Mouse (Mus musculus) limb, embryonic 14.5 days (tissue): ENCODE data around the gene Dnah7c. TPM values are rescaled to one million over a fixed set of nuclear protein-coding genes. Genes with fewer than 3 reads are reported as not detected.

ENCODE experiments used
- ATAC-seq: fragments of 200-750 bp; cut with Nextera tagmentation; 2 replicates; pipeline ENCODE4 v1.8.0; 2017; ENCODE audit warnings: low read depth, moderate number of reproducible peaks, moderate TSS enrichment; ENCODE audit not compliant: low FRiP score
- DNase-seq: peaks from one replicate; pipeline ENCODE4 v3.0.0-alpha.2; 2015; ENCODE audit warnings: low spot score
- H3K27ac ChIP-seq: fragments of 300-500 bp; sonication (generic); replicated peaks from 2 replicates; pipeline ENCODE4 v1.5.1; 2014; ENCODE audit warnings: low read depth, mild to moderate bottlenecking, low read length, moderate library complexity, mixed read lengths
- H3K27me3 ChIP-seq: fragments of 300-500 bp; sonication (generic); 2 replicates; pipeline ENCODE4 v1.6.1; 2014; ENCODE audit warnings: low read length, mixed read lengths; ENCODE audit not compliant: control insufficient read depth, insufficient read depth
- H3K36me3 ChIP-seq: fragments of 300-500 bp; sonication (generic); 2 replicates; pipeline ENCODE4 v1.6.1; 2014; ENCODE audit warnings: mild to moderate bottlenecking, low read length, moderate library complexity, mixed read lengths; ENCODE audit not compliant: control insufficient read depth, insufficient read depth
- H3K4me1 ChIP-seq: fragments of 300-500 bp; sonication (generic); 2 replicates; pipeline ENCODE4 v1.6.1; 2014; ENCODE audit warnings: antibody characterized with exemption, low read length, mixed read lengths; ENCODE audit not compliant: control insufficient read depth, insufficient read depth
- H3K4me2 ChIP-seq: fragments of 300-500 bp; sonication (generic); replicated peaks from 2 replicates; pipeline ENCODE4 v1.6.1; 2014; ENCODE audit warnings: low read depth, mild to moderate bottlenecking, low read length, moderate library complexity; ENCODE audit not compliant: severe bottlenecking
- H3K4me3 ChIP-seq: fragments of 300-500 bp; sonication (generic); replicated peaks from 2 replicates; pipeline ENCODE4 v1.5.1; 2014; ENCODE audit warnings: low read length
- H3K9ac ChIP-seq: fragments of 300-500 bp; sonication (generic); 2 replicates; pipeline ENCODE4 v1.6.1; 2014; ENCODE audit warnings: mild to moderate bottlenecking, low read depth, low read length, moderate library complexity; ENCODE audit not compliant: severe bottlenecking
- H3K9me3 ChIP-seq: fragments of 300-500 bp; sonication (generic); 2 replicates; pipeline ENCODE4 v1.6.1; 2016; ENCODE audit warnings: low read length; ENCODE audit not compliant: control insufficient read depth
- POLR2A ChIP-seq: fragments of 200-500 bp; IDR thresholded peaks from 2 replicates; pipeline ENCODE4 v1.8.0; 2012; ENCODE audit warnings: inconsistent platforms, mild to moderate bottlenecking, moderate library complexity, borderline replicate concordance; ENCODE audit not compliant: insufficient read depth, insufficient read length; ENCODE audit errors: extremely low read depth
- WGBS: fragments of 180-500 bp; shearing (Covaris S2); extraction: QIAGEN DNeasy Blood & Tissue Kit; methylation state at CpG from one replicate; pipeline ENCODE4 v1.1.7; 2014; 5-methylcytosine and 5-hydroxymethylcytosine counted together
- polyA plus RNA-seq, 2 experiments: library from polyadenylated mRNA; depleted of rRNA in 1 of 2; stranded (reverse) in 1 of 2; unstranded in 1 of 2; fragments of >200 nt; fragmentation: Nextera tagmentation in 1 of 2; extraction: Ambion mirVana in 1 of 2; gene quantifications; 2 replicates each; pipeline versions ENCODE4 v1.2.1 to v1.2.3; 2012 to 2014

Gene Dnah7c
- polyA plus RNA-seq, 2 experiments = 0.07 to 0.09 TPM

DNA sequence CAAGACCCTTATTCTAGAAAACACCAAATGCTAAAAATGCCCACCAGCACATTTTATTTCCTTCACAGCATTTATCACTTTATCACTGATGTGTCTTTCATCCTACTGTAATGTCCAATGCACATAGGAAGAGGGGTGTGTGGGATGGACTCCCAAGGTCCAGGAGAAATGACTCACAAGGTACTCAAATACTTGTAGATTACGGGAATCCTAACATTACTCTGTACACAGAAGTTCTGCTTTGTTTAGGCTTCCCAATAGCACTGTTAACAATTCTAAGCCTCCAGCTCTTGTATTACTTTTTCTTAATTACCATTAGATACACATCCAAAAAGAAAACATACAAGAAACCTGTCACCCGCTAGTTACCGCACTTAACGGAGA, 426.8 kb downstream of the Dnah7c start:
- DNase-seq = no peak
- peak overlapping the region; percentile 91 for H3K4me3 ChIP-seq
- no peaks in the 10 kb centered on the region for H3K27me3 ChIP-seq
- H3K4me1 ChIP-seq = peaks cover 20% of the 10 kb centered on the region
- under 1% methylated on average over 4 of the region's 4 CpGs for WGBS
- no peaks in the 10 kb centered on the region for H3K9me3 ChIP-seq
- TF ChIP-seq POLR2A = no peak
- peak overlapping the region; percentile 100 for H3K9ac ChIP-seq
- peak overlapping the region; percentile 68 for H3K4me2 ChIP-seq
- H3K36me3 ChIP-seq = no peaks in the 10 kb centered on the region
- peak overlapping the region; percentile 100 for H3K27ac ChIP-seq
- ATAC-seq = no peak

DNA sequence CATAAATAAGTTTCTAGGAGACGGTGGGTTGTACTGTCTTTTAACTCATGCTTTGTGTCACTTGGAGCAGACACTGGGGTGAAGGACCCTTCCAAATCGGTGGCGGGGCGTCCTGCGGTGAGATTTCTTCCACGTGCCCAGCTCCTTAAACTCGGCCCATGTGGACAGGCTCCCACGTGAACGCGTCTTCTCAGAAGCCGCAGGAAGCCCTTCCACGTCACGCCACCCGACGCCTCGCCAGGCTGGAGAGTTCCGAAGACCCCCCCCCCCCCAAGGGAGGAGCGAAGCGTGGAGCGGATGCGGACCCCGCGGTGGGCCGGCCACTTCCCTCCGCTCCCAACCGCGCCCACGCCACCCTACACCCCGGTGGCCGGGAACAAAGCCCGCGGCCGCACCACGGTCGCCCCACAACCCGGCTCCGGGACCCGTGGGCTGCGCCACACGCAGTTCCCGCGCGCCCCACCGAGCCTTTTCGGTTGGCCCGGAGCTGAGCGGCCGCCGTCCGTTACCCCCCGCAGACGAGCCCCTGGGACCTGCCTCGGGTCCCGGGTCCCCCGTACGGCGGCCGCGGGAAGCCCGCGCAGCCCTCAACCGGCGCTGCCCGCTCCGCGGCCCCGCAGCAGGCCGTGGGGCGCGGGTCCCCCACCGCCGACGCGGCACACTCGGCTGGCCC, 427.3 kb downstream of the Dnah7c start:
- Histone ChIP-seq H3K9ac (peak overlapping the region; percentile 100), H3K9me3 (no peaks in the 10 kb centered on the region), H3K27ac (peak overlapping the region; percentile 100), H3K36me3 (no peaks in the 10 kb centered on the region), H3K4me3 (peak overlapping the region; percentile 91), H3K27me3 (no peaks in the 10 kb centered on the region), H3K4me1 (peaks cover 20% of the 10 kb centered on the region), H3K4me2 (peak overlapping the region; percentile 68)
- DNase-seq (peak; percentile 78), ATAC-seq (peak; percentile 32)
- TF ChIP-seq POLR2A = 0 out of 2 replicates have a peak, but pooled peaks have one; percentile 38
- WGBS = 2% methylated on average over 48 of the region's 75 CpGs

DNA sequence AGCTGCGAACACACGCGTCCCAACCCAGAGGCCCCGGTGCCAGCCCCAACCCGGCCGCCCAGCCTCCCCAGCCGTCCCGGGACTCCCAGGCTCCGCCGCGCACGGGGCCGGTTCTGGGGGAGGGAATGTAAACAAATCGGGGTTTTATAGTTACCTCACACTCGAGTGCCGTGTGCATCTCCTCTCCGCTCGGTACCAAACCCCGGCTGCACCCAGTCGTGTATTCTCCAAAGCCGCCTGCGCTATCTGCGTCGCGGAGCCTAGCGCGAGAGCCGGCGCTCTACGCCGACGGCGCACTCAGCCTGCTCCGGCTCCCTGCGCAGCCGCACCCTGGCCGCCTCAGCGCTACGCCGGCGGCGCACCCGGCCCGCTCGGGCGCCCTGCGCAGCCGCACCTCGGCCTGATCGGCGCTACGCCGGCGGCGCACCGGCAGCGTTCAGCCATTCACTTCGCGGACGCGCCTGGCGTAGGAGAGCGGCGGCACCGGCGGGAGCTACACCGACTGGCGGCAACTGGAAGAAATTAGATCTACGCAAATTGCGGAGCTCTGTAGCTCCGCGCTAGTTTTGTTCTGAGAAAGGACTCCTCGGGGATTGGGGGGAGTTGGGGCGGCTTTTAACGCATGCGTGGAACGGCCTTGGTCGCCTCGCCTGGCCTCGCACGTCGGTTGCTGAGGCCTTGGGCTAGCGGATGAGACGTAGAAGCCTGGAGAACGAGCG, 428.1 kb downstream of the Dnah7c start:
- DNase-seq = peak; percentile 99
- peak overlapping the region; percentile 91 for H3K4me3 ChIP-seq
- H3K27me3 ChIP-seq = no peaks in the 10 kb centered on the region
- peak overlapping the region; percentile 100 for H3K9ac ChIP-seq
- no peaks in the 10 kb centered on the region for H3K9me3 ChIP-seq
- H3K27ac ChIP-seq = peak overlapping the region; percentile 100
- under 1% methylated on average over 83 of the region's 86 CpGs for WGBS
- TF ChIP-seq POLR2A = peak; percentile 91
- no peaks in the 10 kb centered on the region for H3K36me3 ChIP-seq
- ATAC-seq = peak; percentile 93
- H3K4me1 ChIP-seq = peaks cover 20% of the 10 kb centered on the region
- H3K4me2 ChIP-seq = peak overlapping the region; percentile 68

DNA sequence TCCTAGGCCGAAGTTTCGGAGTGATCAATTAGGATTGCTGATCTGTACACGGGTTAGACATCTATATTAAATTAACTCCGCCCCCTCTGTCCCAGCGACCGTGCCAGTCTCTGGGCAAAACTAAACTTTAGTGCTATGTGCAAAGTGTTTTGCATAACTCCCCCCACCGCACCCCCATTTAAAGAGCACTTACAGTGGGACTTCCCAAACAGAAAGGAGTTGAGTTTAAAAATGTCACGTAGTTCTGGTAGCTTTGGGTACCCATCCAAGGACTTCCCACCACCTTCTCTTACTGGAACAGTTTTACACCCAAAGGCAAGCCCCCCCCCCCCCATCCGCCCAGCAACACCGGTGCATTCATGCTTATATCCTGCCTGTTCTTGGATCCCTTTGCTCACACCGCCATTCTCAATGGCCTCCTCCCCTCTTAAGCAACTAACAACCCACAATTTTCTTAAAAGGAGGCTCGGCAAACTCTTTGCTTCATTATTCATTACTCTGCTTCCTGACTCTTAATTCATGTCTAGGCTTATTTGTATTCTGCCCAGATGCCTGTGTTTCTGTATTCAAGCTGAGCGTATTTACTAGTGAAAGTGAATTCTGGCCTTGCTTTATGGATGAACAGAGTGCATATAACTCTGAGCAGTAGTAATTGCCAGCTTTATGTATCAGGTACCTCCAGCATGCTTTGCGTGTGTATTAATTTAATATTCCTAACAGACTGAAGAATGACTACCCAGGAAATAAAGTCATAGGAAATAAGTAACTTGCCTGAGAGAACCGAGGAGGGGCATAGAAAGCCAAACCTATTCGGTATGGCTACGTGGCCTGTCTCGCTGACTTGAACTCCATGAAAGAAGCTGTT, 428.9 kb downstream of the Dnah7c start:
- 25% methylated on average over 18 of the region's 18 CpGs for WGBS
- Histone ChIP-seq H3K27me3 (no peaks in the 10 kb centered on the region), H3K9me3 (no peaks in the 10 kb centered on the region), H3K4me3 (peak overlapping the region; percentile 91), H3K9ac (peak overlapping the region; percentile 100), H3K4me1 (peaks cover 20% of the 10 kb centered on the region), H3K4me2 (peak overlapping the region; percentile 47), H3K27ac (peak overlapping the region; percentile 100), H3K36me3 (no peaks in the 10 kb centered on the region)
- DNase-seq (no peak), ATAC-seq (peak; percentile 39; the same call in 1 of the 2 replicates)
- no peak for TF ChIP-seq POLR2A

DNA sequence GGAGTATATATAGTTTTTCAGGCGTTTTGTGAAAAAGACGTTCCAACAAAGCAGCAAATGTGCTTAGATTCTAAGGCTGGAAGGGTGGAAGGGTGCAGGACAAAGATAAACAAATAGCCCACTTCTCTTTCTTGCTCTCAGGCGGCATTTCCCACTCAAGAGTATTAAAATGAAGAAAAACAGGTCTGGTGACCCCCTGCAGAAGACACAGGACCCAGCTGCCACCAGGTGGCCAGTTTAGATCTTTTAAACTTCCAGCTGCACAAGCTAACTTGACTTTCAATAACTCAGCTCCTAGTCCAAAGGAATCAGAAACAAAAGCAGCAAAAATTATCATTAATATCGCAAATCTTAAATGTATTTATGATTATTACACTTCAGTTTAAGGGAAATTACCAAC, 431.1 kb downstream of the Dnah7c start:
- no peaks in the 10 kb centered on the region for H3K9me3 ChIP-seq
- H3K27me3 ChIP-seq = no peaks in the 10 kb centered on the region
- H3K36me3 ChIP-seq = no peaks in the 10 kb centered on the region
- H3K27ac ChIP-seq = no peak overlapping the region
- WGBS = 46% methylated on average over 4 of the region's 4 CpGs
- no peak overlapping the region for H3K4me3 ChIP-seq
- DNase-seq = no peak
- no peak overlapping the region for H3K4me2 ChIP-seq
- peaks cover 10% of the 10 kb centered on the region for H3K4me1 ChIP-seq
- H3K9ac ChIP-seq = no peak overlapping the region
- ATAC-seq = no peak
- no peak for TF ChIP-seq POLR2A
